Mouse (Mus musculus) liver, adult 2 months (tissue): Measurements from ENCODE around the gene Cope. TPM values are rescaled to one million over a fixed set of nuclear protein-coding genes. Genes with fewer than 3 reads are reported as not detected.
A peak's percentile ranks its signal among the peaks of the same experiment; 100 is the strongest.

Source experiments
- DNase-seq: peaks from one replicate; pipeline ENCODE4 v3.0.0-alpha.2; 2011; ENCODE audit warnings: low read depth, low spot score; ENCODE audit errors: extremely low read depth
- H3K27ac ChIP-seq: fragments of 200-500 bp; replicated peaks from 2 replicates; pipeline ENCODE4 v1.5.1; 2012; ENCODE audit warnings: low read depth, mild to moderate bottlenecking, control low read depth, inconsistent platforms, low read length; ENCODE audit not compliant: insufficient read depth
- H3K27me3 ChIP-seq: fragments of 200-500 bp; 2 replicates; pipeline ENCODE4 v1.6.1; 2012; ENCODE audit warnings: mild to moderate bottlenecking, moderate library complexity, low read length, inconsistent platforms; ENCODE audit not compliant: control insufficient read depth, insufficient read depth
- H3K36me3 ChIP-seq: fragments of 200-500 bp; 2 replicates; pipeline ENCODE4 v1.6.1; 2012; ENCODE audit warnings: low read length, inconsistent platforms; ENCODE audit not compliant: control insufficient read depth, insufficient read depth
- H3K4me1 ChIP-seq: fragments of 200-500 bp; 2 replicates; pipeline ENCODE4 v1.6.1; 2011; ENCODE audit warnings: low read length; ENCODE audit not compliant: control insufficient read depth, insufficient read depth
- H3K4me3 ChIP-seq: fragments of 200-500 bp; 2 replicates; pipeline ENCODE4 v1.5.1; 2011; ENCODE audit warnings: low read depth, mild to moderate bottlenecking, control low read depth, low read length, moderate library complexity; ENCODE audit not compliant: insufficient read depth
- H3K79me2 ChIP-seq: fragments of 200-500 bp; 2 replicates; pipeline ENCODE4 v1.6.1; 2012; ENCODE audit warnings: inconsistent platforms, mild to moderate bottlenecking, low read length, moderate library complexity; ENCODE audit not compliant: control insufficient read depth, insufficient read depth
- H3K9ac ChIP-seq: fragments of 200-500 bp; 2 replicates; pipeline ENCODE4 v1.6.1; 2012; ENCODE audit warnings: low read depth, mild to moderate bottlenecking, control low read depth, inconsistent platforms, low read length
- CTCF ChIP-seq: fragments of 200-500 bp; IDR thresholded peaks from 2 replicates; pipeline ENCODE4 v1.5.1; 2011; ENCODE audit warnings: low read depth, low read length, control low read depth
- POLR2A ChIP-seq: fragments of 200-500 bp; IDR thresholded peaks from 2 replicates; pipeline ENCODE4 v1.6.1; 2011; ENCODE audit warnings: low read length, control low read depth; ENCODE audit not compliant: insufficient read depth; ENCODE audit errors: extremely low read depth
- WGBS: fragments of 180-500 bp; shearing (Covaris S2); methylation state at CpG from one replicate; pipeline ENCODE4 v1.1.7; 2018; 5-methylcytosine and 5-hydroxymethylcytosine counted together
- polyA plus RNA-seq: library from polyadenylated mRNA; depleted of rRNA; stranded (reverse); fragments of >200 nt; gene quantifications from 2 replicates; pipeline ENCODE4 v1.2.3, GENCODE M21; 2012
- total RNA-seq: library from RNA; depleted of rRNA; stranded (reverse); fragments of >200 nt; gene quantifications from 2 replicates; pipeline ENCODE4 v1.2.3, GENCODE M21; 2014

Gene Cope
- total and polyA plus RNA-seq, 2 experiments, result 169 to 394 TPM

- Histone ChIP-seq H3K79me2 (peaks cover 39% of the 10 kb centered on the region), H3K9ac (no peak overlapping the region), H3K4me1 (peaks cover 18% of the 10 kb centered on the region), H3K27me3 (no peaks in the 10 kb centered on the region), H3K27ac (no peak overlapping the region), H3K4me3 (no peak overlapping the region), H3K36me3 (peaks cover 18% of the 10 kb centered on the region)
- DNase-seq, result peak; percentile 58
- TF ChIP-seq POLR2A, result no peak
- no peak for TF ChIP-seq CTCF
- WGBS, result 17% methylated on average over 2 of the region's 2 CpGs
Observed at GRCm38 (mm10) chr8:70344279-70344678, 42.0 kb downstream of the Cope start.

DNA sequence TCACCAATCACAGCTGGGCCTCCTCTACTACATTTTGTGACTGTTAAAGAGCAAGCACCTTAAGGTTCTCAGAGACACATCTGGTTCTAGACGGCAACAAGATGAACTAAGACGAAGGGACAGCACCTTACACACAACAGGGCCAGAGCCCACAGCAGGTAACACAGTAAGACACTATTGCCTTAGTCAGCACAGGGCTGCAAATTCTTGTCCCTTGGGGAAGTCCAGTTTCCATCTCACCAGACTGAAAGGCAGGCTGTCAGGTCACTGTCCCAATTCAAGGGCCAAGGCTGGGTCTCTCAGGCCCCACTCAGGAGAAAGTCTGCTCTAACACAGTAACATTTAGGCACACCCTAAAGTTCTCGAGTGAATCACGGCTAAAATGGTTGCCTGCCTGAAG is 45.1 kb downstream of the Cope start:
- WGBS, result 67% methylated on average over 4 of the region's 4 CpGs
- peaks cover 68% of the 10 kb centered on the region for H3K79me2 ChIP-seq
- no peaks in the 10 kb centered on the region for H3K27me3 ChIP-seq
- TF ChIP-seq CTCF (no peak), POLR2A (no peak)
- DNase-seq, result no peak
- H3K4me1 ChIP-seq, result peaks cover 37% of the 10 kb centered on the region
- H3K36me3 ChIP-seq, result peaks cover 8% of the 10 kb centered on the region
- H3K9ac ChIP-seq, result no peak overlapping the region
- no peak overlapping the region for H3K4me3 ChIP-seq
- 0 out of 2 replicates have a peak overlapping the region, but pooled peaks have one; percentile 2 for H3K27ac ChIP-seq

- no peak overlapping the region for H3K27ac ChIP-seq
- peaks cover 73% of the 10 kb centered on the region for H3K79me2 ChIP-seq
- peaks cover 7% of the 10 kb centered on the region; the same call in 1 of the 2 replicates for H3K36me3 ChIP-seq
Observed at GRCm38 (mm10) chr8:70347860-70348420, 45.6 kb downstream of the Cope start.

GRCm38 (mm10) chr8:70351035-70351999 is 49.0 kb downstream of the Cope start:
- peak; percentile 42 for DNase-seq
- H3K36me3 ChIP-seq, result no peaks in the 10 kb centered on the region
- TF ChIP-seq CTCF (no peak), POLR2A (no peak)

More at GRCm38 (mm10) chr8:70347860-70348420, 45.6 kb downstream of the Cope start:
- 13% methylated on average over 1 of the region's 1 CpGs for WGBS
- Histone ChIP-seq H3K27me3 (no peaks in the 10 kb centered on the region), H3K4me3 (no peak overlapping the region), H3K9ac (no peak overlapping the region), H3K4me1 (peaks cover 37% of the 10 kb centered on the region)
- peak; percentile 91 for DNase-seq
- TF ChIP-seq POLR2A, result no peak
- TF ChIP-seq CTCF, result no peak

GRCm38 (mm10) chr8:70352000-70352384 is 49.7 kb downstream of the Cope start:
- WGBS, result 6% methylated on average over 3 of the region's 3 CpGs
- Histone ChIP-seq H3K4me1 (peaks cover 44% of the 10 kb centered on the region), H3K4me3 (peak overlapping the region; percentile 96), H3K27ac (peak overlapping the region; percentile 37), H3K79me2 (peaks cover 51% of the 10 kb centered on the region; the same call in 1 of the 2 replicates), H3K9ac (peak overlapping the region; percentile 99), H3K36me3 (no peaks in the 10 kb centered on the region), H3K27me3 (no peaks in the 10 kb centered on the region)
- no peak for DNase-seq
- TF ChIP-seq CTCF (no peak), POLR2A (no peak)

More at GRCm38 (mm10) chr8:70351035-70351999, 49.0 kb downstream of the Cope start:
- Histone ChIP-seq H3K27ac (peak overlapping the region; percentile 37), H3K4me1 (peaks cover 44% of the 10 kb centered on the region), H3K9ac (peak overlapping the region; percentile 99), H3K79me2 (peaks cover 57% of the 10 kb centered on the region), H3K4me3 (peak overlapping the region; percentile 96), H3K27me3 (no peaks in the 10 kb centered on the region)
- WGBS, result 29% methylated on average over 15 of the region's 15 CpGs
